Mouse (Mus musculus) erythroblast, embryonic 14.5 days (primary cell): ENCODE measurements around the gene Adal.

Experiments used
- GATA1 ChIP-seq: IDR thresholded peaks from 2 replicates; pipeline ENCODE4 v1.6.1; 2012; ENCODE audit warnings: low read length, inconsistent platforms, mixed read lengths
- TAL1 ChIP-seq: IDR thresholded peaks from 3 replicates; pipeline ENCODE4 v1.6.1; 2012; ENCODE audit warnings: low read length, inconsistent platforms, mixed read lengths

DNA sequence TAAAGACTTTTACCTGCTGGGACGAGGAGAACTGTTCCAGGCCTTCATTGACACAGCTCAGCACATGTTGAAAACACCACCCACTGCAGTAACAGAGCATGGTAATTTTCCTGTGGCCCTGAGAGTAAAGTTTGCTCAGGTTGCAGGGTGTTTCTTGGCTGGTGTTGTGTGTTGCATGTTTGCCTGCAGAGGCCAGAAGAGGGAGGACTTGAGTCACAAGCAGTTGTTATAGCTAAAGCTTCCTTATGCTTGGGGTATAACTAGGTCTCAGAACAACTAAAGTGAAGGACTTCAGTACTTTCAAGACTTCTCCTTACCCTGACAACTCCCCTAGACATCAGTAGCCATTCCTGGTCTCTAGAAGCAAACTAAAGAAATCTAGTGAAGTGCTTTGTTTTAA lies 48.3 kb downstream of the Adal start:
- TF ChIP-seq GATA1 (no peak), TAL1 (no peak)
